Mouse (Mus musculus) thymus, adult 2 months (tissue): ENCODE data around the gene Mylk3. TPM values are rescaled to one million over a fixed set of nuclear protein-coding genes. Genes with fewer than 3 reads are reported as not detected.

ENCODE experiments used
- DNase-seq: peaks from one replicate; pipeline ENCODE4 v3.0.0; 2021
- H3K27ac ChIP-seq: fragments of 200-500 bp; 2 replicates; pipeline ENCODE4 v1.5.1; 2012; ENCODE audit warnings: low read length, control low read depth; ENCODE audit not compliant: control insufficient read depth, insufficient read depth
- H3K27me3 ChIP-seq: fragments of 200-500 bp; 2 replicates; pipeline ENCODE4 v1.6.1; 2012; ENCODE audit warnings: mild to moderate bottlenecking, low read length, moderate library complexity, mixed read lengths; ENCODE audit not compliant: control insufficient read depth, insufficient read depth
- H3K36me3 ChIP-seq: fragments of 200-500 bp; 2 replicates; pipeline ENCODE4 v1.6.1; 2012; ENCODE audit warnings: mild to moderate bottlenecking, low read length, moderate library complexity; ENCODE audit not compliant: control insufficient read depth, insufficient read depth
- H3K4me1 ChIP-seq: fragments of 200-500 bp; replicated peaks from 2 replicates; pipeline ENCODE4 v1.6.1; 2012; ENCODE audit warnings: low read length; ENCODE audit not compliant: control insufficient read depth, insufficient read depth
- H3K4me3 ChIP-seq: fragments of 200-500 bp; 2 replicates; pipeline ENCODE4 v1.5.1; 2012; ENCODE audit warnings: mild to moderate bottlenecking, low read length, control low read depth, moderate library complexity; ENCODE audit not compliant: control insufficient read depth, insufficient read depth
- CTCF ChIP-seq: fragments of 200-500 bp; IDR thresholded peaks from 2 replicates; pipeline ENCODE4 v1.5.1; 2012; ENCODE audit warnings: mild to moderate bottlenecking, control low read depth, low read length, moderate library complexity, borderline replicate concordance; ENCODE audit not compliant: control insufficient read depth, poor library complexity, insufficient read depth; ENCODE audit errors: extremely low read depth
- POLR2A ChIP-seq: fragments of 200-500 bp; IDR thresholded peaks from 2 replicates; pipeline ENCODE4 v1.6.1; 2012; ENCODE audit warnings: mild to moderate bottlenecking, low read length, control low read depth, moderate library complexity; ENCODE audit not compliant: control insufficient read depth, poor library complexity, insufficient read depth; ENCODE audit errors: extremely low read depth
- WGBS: fragments of 180-500 bp; shearing (Covaris S2); methylation state at CpG from one replicate; pipeline ENCODE4 v1.1.7; 2018; 5-methylcytosine and 5-hydroxymethylcytosine counted together
- polyA plus RNA-seq: library from polyadenylated mRNA; depleted of rRNA; stranded (reverse); fragments of >200 nt; gene quantifications from 2 replicates; pipeline ENCODE4 v1.2.3, GENCODE M21; 2012

Gene Mylk3
- polyA plus RNA-seq, 1 experiment: 9.0 TPM

GRCm38 (mm10) chr8:85393199-85393598 lies 7.1 kb upstream of the Mylk3 start:
- no peak for DNase-seq
- Histone ChIP-seq H3K27ac (no peak overlapping the region), H3K27me3 (no peaks in the 10 kb centered on the region), H3K4me1 (no peaks in the 10 kb centered on the region), H3K36me3 (no peaks in the 10 kb centered on the region), H3K4me3 (no peak overlapping the region)
- 92% methylated on average over 6 of the region's 6 CpGs for WGBS
- TF ChIP-seq CTCF (no peak), POLR2A (no peak)

- no peak for TF ChIP-seq CTCF
- TF ChIP-seq POLR2A: no peak
- Histone ChIP-seq H3K36me3 (no peaks in the 10 kb centered on the region), H3K27ac (no peak overlapping the region), H3K4me1 (no peaks in the 10 kb centered on the region), H3K4me3 (no peak overlapping the region), H3K27me3 (no peaks in the 10 kb centered on the region)
- 93% methylated on average over 1 of the region's 1 CpGs for WGBS
- no peak for DNase-seq
Observed at GRCm38 (mm10) chr8:85391438-85391837, 5.3 kb upstream of the Mylk3 start.

- no peak overlapping the region for H3K4me3 ChIP-seq
Observed at GRCm38 (mm10) chr8:85381926-85382325, 4.2 kb downstream of the Mylk3 start.

GRCm38 (mm10) chr8:85380824-85381209 lies 5.3 kb downstream of the Mylk3 start:
- Histone ChIP-seq H3K27me3 (no peaks in the 10 kb centered on the region), H3K36me3 (no peaks in the 10 kb centered on the region), H3K27ac (no peak overlapping the region), H3K4me1 (no peaks in the 10 kb centered on the region), H3K4me3 (no peak overlapping the region)
- DNase-seq: no peak
- no peak for TF ChIP-seq CTCF
- no peak for TF ChIP-seq POLR2A
- 82% methylated on average over 8 of the region's 8 CpGs for WGBS

More at GRCm38 (mm10) chr8:85381926-85382325, 4.2 kb downstream of the Mylk3 start:
- TF ChIP-seq POLR2A (no peak), CTCF (no peak)
- WGBS: 85% methylated on average over 4 of the region's 4 CpGs
- Histone ChIP-seq H3K36me3 (no peaks in the 10 kb centered on the region), H3K27me3 (no peaks in the 10 kb centered on the region), H3K27ac (no peak overlapping the region), H3K4me1 (no peaks in the 10 kb centered on the region)
- DNase-seq: no peak

GRCm38 (mm10) chr8:85380123-85380823 lies 5.9 kb downstream of the Mylk3 start:
- no peaks in the 10 kb centered on the region for H3K27me3 ChIP-seq
- H3K36me3 ChIP-seq: no peaks in the 10 kb centered on the region
- WGBS: 89% methylated on average over 10 of the region's 10 CpGs
- no peak overlapping the region for H3K27ac ChIP-seq
- DNase-seq: no peak
- no peak overlapping the region for H3K4me3 ChIP-seq
- no peak for TF ChIP-seq POLR2A
- TF ChIP-seq CTCF: no peak
- H3K4me1 ChIP-seq: no peaks in the 10 kb centered on the region

GRCm38 (mm10) chr8:85379142-85379781 lies 6.9 kb downstream of the Mylk3 start:
- TF ChIP-seq CTCF (no peak), POLR2A (no peak)
- no peak for DNase-seq
- Histone ChIP-seq H3K27me3 (no peaks in the 10 kb centered on the region), H3K36me3 (no peaks in the 10 kb centered on the region), H3K4me3 (no peak overlapping the region), H3K27ac (no peak overlapping the region), H3K4me1 (no peaks in the 10 kb centered on the region)
- WGBS: 85% methylated on average over 2 of the region's 2 CpGs
